Mouse (Mus musculus): Measurements from ENCODE around the gene Cav3.

GRCm38 (mm10) chr6:112495219-112495618 lies 35.9 kb downstream of the Cav3 start:
- no peak for TF ChIP-seq CTCF (IDR thresholded peaks at IDR 0.05; ENCODE audit: control insufficient read depth, insufficient read depth, insufficient read length)
- no peak for TF ChIP-seq USF1 (IDR thresholded peaks at IDR 0.05; ENCODE audit: low read depth)
- no peak for TF ChIP-seq FOSL1 (IDR thresholded peaks at IDR 0.05; ENCODE audit: insufficient read depth, low read length, poor library complexity, severe bottlenecking)
- no peak for TF ChIP-seq MAX (IDR thresholded peaks at IDR 0.05)
- no peak for TF ChIP-seq CEBPB (IDR thresholded peaks at IDR 0.05; ENCODE audit: low read depth)

Measured in C2C12 (cell line).